Mouse (Mus musculus) hindbrain, embryonic 14.5 days (tissue): ENCODE measurements around the gene Snx9. TPM values are rescaled to one million over a fixed set of nuclear protein-coding genes. Genes with fewer than 3 reads are reported as not detected.

ENCODE experiments used
- polyA plus RNA-seq: library from polyadenylated mRNA; unstranded; fragments of >200 nt; fragmentation: Nextera tagmentation; extraction: Ambion mirVana; gene quantifications from 2 replicates; pipeline ENCODE4 v1.2.1, GENCODE M21; 2014

The Snx9 gene
- polyA plus RNA-seq, 1 experiment from 2014 or later, result 10.8 TPM

Other genes starting within 250 kb of the Snx9 start
- 1.3 and 1.9 TPM in 2 replicates for gene Synj2, start 100.0 kb downstream of the Snx9 start, polyA plus RNA-seq
- gene Serac1, start 238.4 kb downstream of the Snx9 start, polyA plus RNA-seq, result 10.7 and 13.6 TPM in 2 replicates
- gene Gtf2h5, start 238.5 kb downstream of the Snx9 start, polyA plus RNA-seq, result 204 and 214 TPM in 2 replicates